Mouse (Mus musculus) v-Abl transformed pro-B cells (cell line): ENCODE data around the gene Dpp8.
"Not testable (repeated sequence)": the region's sequence is repeated elsewhere in the genome, so short reads cannot be mapped to it uniquely, and the experiment has no call there.

Experiments
- in situ Hi-C, 2 experiments: fragments of 400-800 bp; cut with MboI; formaldehyde crosslinking; loops; one replicate each; pipeline ENCODE4 v1.15.1; 2025; ENCODE audit not compliant: unreplicated experiment in 2 of 2

Dpp8 gene

DNA sequence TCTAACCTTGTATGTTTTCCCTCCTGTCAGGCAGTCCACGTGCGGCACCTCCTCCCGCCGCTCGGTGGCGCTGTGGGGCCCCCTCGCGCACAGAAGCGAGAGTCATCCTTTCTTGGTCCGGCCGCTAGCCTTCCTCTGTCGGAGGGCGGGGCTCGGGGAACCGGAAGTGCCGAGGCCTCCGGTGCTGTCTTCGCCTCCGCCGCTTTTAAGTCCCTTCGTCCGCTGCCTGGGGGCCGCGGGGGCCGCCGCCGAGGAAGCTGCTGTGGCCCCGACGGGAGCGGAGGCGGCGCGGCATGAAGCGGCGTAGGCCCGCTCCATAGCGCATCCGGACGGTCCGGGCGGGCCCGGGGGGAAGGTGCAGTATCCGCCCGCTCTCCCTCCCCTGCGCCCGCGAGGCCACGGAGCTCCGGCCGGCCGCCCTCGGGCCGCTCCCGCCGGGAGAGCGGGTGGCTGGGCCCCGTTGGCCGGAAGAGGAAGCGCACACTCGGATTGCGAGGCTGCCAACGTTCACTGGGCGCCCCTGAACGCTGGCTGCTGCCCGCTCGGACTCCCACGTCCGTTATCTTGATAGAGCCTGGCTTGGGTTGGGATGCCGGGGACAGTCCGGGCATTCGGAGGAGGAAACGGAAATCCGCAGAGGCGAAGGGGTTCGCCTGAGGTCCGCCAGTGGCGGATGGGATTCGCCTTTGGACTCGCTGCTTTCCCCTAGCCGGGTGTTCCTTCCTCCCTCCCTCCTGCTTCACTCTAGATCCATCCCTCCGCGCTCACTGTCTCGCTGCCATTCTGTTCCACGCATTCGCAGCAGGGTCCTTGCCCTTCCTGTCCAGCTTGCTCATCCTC lies at the start of gene Dpp8:
Dpp8 (plus strand) TSS at position 146 of the 840 bp plus-strand sequence.
- in situ Hi-C loops: loop anchor here in 1 of 2 experiments (5.0 kb wide), 1 partner anchor 40 kb away; no protein-coding TSS in a partner anchor

GRCm38 (mm10) chr9:64985037-64985794 lies 47.0 kb upstream of the Dpp8 start:
- in situ Hi-C loops: no loop called here

DNA sequence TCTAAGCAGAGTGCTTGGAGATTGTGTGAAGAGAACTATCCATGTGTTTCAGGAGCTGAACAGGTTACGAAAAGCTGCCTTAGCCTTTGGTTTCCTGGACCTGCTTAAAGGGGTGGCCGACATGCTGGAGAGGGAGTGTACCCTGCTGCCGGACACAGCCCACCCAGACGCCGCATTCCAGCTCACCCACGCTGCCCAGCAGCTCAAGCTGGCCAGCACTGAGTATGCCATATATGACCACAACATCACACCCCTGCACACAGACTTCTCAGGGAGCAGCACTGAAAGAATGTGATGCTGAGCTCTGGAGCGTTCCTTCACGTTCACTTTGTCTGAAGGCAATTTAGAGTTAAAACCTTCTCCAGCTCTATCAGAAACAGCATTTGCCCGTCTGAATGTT lies 46.4 kb upstream of the Dpp8 start:
- in situ Hi-C loops: no loop called here

DNA sequence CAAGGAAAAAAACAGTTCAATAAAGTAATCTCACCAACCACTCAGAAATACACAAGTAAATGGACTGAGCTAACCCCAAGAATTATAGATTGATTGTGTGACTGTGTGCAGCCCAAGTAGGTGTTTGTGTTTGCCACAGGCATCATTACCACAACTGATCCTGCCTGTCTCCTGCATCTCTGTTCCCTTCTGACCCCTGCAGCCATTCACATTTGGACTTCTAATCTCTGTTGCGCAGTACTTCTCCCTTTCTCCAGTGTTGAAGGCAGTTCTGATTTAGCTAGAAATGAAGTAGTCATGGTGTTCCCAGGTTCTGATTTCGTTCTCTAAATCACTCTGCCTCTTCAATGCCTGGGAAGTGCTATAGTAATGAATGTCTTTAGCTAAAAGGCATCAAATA lies 44.6 kb upstream of the Dpp8 start:
- in situ Hi-C loops: no loop called here

DNA sequence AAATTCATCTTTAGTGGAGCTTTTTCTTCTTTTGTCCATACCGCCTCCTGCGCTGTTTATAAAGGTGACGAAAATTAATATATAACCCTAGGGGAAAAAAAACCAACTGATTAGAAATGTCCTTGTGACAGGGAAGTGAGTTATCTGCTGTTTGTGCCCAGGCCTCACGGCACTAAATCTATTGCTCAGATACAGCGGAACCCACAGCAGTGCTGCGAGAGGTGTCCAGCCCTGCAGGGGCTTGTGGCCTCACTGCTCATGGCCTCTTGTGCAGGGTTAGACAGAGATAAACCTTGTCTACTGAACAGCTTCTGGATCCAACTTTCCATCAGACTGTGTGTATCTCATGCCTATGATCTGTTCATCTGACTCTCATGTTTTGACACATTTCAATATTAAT lies 43.8 kb upstream of the Dpp8 start:
- in situ Hi-C loops: no loop called here

GRCm38 (mm10) chr9:64990291-64990690 lies 41.9 kb upstream of the Dpp8 start:
- in situ Hi-C loops: no loop called here

- in situ Hi-C loops: not testable (repeated sequence)
Observed at GRCm38 (mm10) chr9:64995464-64995863, 36.8 kb upstream of the Dpp8 start.

GRCm38 (mm10) chr9:65001481-65001880 lies 30.7 kb upstream of the Dpp8 start:
- in situ Hi-C loops: no loop called here

DNA sequence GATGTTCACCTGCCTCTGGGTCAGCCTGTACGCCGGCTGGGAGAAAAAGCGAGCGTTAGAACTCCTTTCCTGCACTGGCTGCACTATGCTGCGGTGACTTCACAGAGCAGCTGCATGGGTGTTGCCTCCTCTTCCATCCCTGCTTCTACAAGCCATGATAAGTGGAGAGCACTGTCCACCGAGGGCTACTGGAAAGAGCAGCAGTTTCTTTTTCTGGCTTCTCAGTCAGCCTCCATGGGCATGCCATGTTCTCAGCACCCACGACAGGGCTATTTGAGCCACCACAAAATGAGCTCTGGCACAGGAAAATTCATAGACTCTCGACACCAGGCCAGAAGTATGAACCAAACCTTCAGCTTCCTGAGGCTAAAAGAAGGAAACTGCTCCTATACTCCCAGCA lies 26.5 kb upstream of the Dpp8 start:
- in situ Hi-C loops: no loop called here

GRCm38 (mm10) chr9:65010632-65011031 lies 21.6 kb upstream of the Dpp8 start:
- in situ Hi-C loops: loop anchor here in 1 of 2 experiments (10.0 kb wide), 1 partner anchor 114 kb away; no protein-coding TSS in a partner anchor

- in situ Hi-C loops: loop anchor here in 1 of 2 experiments (10.0 kb wide), 1 partner anchor 113 kb away; no protein-coding TSS in a partner anchor
Observed at GRCm38 (mm10) chr9:65011304-65011703, 20.9 kb upstream of the Dpp8 start.

GRCm38 (mm10) chr9:65015461-65016222 lies 16.6 kb upstream of the Dpp8 start:
- in situ Hi-C loops: loop anchor here in 1 of 2 experiments (10.0 kb wide), 1 partner anchor 109 kb away; no protein-coding TSS in a partner anchor

DNA sequence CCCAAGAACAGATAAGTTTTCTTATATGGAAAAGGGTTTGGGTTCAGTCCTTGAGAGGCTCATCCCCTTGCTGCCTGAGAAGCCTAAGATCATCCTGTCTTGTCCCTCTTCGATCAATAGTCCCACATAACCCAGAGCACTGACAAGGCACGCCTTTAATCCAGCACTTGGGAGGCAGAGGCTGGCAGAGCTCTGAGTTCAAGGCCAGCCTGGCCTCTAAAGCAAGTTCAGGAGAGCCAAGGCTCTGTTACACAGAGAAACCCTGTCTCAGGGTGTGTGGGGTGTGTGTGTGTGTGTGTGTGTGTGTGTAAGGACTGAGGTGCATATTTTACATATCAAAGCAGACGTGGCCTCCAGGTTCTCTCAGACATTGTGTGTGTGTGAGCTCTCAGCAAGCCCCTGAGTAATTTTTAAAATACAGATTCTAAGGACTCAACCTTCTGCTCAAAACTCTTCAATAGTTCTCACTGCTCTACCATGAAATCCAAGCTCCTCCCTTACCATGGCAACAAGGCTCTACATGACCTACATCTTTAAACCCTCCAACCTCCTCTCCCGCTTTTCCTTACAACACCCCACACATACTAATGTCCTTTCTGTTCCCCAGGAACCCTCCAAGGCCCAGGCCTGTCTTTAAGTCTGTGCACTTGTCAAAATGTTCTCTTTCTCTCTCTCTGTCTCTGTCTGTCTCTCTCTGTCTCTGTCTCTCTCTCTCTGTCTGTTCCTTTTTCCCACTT lies 15.8 kb upstream of the Dpp8 start:
- in situ Hi-C loops: loop anchor here in 1 of 2 experiments (10.0 kb wide), 1 partner anchor 108 kb away; no protein-coding TSS in a partner anchor

GRCm38 (mm10) chr9:65016978-65017827 lies 15.0 kb upstream of the Dpp8 start:
- in situ Hi-C loops: loop anchor here in 1 of 2 experiments (10.0 kb wide), 1 partner anchor 108 kb away; no protein-coding TSS in a partner anchor

DNA sequence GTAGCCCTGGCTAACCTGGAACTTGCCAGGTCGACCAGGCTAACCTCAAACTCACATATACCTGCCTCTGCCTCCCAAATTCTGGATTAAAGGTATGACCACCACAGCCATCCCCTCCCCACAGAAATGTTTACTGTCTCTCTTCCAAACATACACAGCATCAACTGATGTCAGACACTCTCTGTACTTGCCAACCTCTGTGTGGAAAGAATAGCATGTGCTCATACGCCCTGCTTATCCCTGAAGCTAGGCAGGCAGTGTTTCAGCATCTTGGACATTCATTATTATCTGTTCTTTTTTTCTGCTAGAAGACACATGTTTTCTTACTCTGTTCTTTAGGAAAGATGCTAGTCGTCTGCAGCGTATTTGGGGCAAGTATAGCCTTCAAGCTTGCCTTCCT lies 14.3 kb upstream of the Dpp8 start:
- in situ Hi-C loops: loop anchor here in 1 of 2 experiments (10.0 kb wide), 1 partner anchor 107 kb away; no protein-coding TSS in a partner anchor

- in situ Hi-C loops: loop anchor here in 1 of 2 experiments (10.0 kb wide), 1 partner anchor 106 kb away; no protein-coding TSS in a partner anchor
Observed at GRCm38 (mm10) chr9:65018588-65019121, 13.6 kb upstream of the Dpp8 start.

GRCm38 (mm10) chr9:65019146-65019545 lies 13.1 kb upstream of the Dpp8 start:
- in situ Hi-C loops: loop anchor here in 1 of 2 experiments (10.0 kb wide), 1 partner anchor 106 kb away; no protein-coding TSS in a partner anchor

GRCm38 (mm10) chr9:65020128-65020527 lies 12.1 kb upstream of the Dpp8 start:
- in situ Hi-C loops: loop anchor here in 1 of 2 experiments (10.0 kb wide), 1 partner anchor 175 kb away; the partner anchor contains the start of gene Parp16
